Mouse (Mus musculus): Measurements from ENCODE around the gene Erfe. TPM values are rescaled to one million over a fixed set of nuclear protein-coding genes. Genes with fewer than 3 reads are reported as not detected.

Erfe gene
- total RNA-seq, 2 experiments from 2014 or later = 1.2 to 1.6 TPM

DNA sequence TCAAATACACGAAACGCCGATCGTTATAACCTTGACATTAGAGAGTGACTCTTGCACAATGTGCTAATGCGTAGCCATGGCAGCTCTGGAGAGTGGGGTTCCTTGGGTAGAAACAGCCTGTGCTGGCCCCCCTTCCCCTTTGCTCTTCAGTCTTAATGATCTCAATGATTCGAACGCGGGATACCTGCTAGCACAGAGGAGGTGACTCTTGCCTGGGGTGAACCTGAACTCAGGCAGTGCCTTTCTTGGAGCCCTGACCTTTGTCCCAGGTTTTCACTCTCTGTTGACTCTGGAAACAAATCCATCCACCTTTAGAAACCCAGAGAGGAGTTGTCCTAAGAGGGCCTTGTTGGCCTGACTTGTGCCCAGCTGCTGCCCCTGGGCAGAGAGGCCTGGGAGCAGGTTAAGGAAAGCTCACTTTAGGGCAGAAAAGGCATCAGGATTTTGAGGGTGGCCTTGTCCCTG lies 54.4 kb downstream of the Erfe start:
- DNase-seq (ENCODE audit: low spot score) = no peak

Other genes with a start within 250 kb of the Erfe start
- not detected for gene Rbm44, start 221.3 kb upstream of the Erfe start, total RNA-seq (2021)
- 10 to 100 TPM; 22.6 to 23.3 TPM for gene Ramp1, start 186.6 kb upstream of the Erfe start, total RNA-seq (2021)
- gene Ube2f, start 116.1 kb upstream of the Erfe start, total RNA-seq (2021) = 10 to 100 TPM; 50.7 to 53.9 TPM
- gene Scly, start 68.1 kb upstream of the Erfe start, total RNA-seq (2021) = 1 to 10 TPM; 8.1 TPM
- under 1 TPM in 1 of 2 experiments, not detected in 1; 0.12 TPM for gene Espnl, start 44.4 kb upstream of the Erfe start, total RNA-seq (2021)
- gene Klhl30, start 15.4 kb upstream of the Erfe start, total RNA-seq (2021) = 10 to 100 TPM; 72.6 to 80.4 TPM
- 10 to 100 TPM; 35.4 to 40.1 TPM for gene Ilkap, start 32.4 kb downstream of the Erfe start, total RNA-seq (2021)
- gene Hes6, start 47.6 kb downstream of the Erfe start, total RNA-seq (2021) = 1 to 10 TPM; 6.0 to 6.4 TPM
- gene Per2, start 92.9 kb downstream of the Erfe start, total RNA-seq (2021) = 1 to 10 TPM; 2.3 to 3.0 TPM
- gene Traf3ip1, start 128.2 kb downstream of the Erfe start, total RNA-seq (2021) = 1 to 10 TPM; 3.0 to 4.1 TPM
- gene Asb1, start 174.1 kb downstream of the Erfe start, total RNA-seq (2021) = 10 to 100 TPM; 14.8 to 16.2 TPM